In the genomic region with DNA sequence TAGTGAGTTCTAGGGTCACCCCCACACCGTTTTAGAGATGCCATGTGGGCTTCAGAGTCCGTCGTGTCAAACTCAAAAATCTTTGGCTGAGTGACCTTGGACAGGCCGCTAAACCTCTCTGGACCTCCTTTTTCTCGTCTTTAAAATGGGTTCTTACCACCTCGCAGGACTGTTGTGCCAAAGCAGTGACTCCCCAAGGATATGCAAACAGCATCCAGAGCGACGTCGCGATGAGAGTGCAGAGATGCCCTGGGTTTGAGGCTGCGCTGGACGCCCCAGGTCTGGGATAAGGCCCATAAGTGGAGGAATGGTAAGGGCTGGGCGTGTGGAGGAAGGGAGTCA, we compare ENCODE assay signal across 10 mouse cellular contexts. TPM values are rescaled to one million over a fixed set of nuclear protein-coding genes. Genes with fewer than 3 reads are reported as not detected.
A peak's percentile ranks its signal among the peaks of the same experiment; 100 is the strongest.
DNase-seq lines count a peak whose midpoint lies in the region; ATAC-seq lines count a peak whose summit lies in the region.
"Had no signal": no experiment of that assay in that cellular context is flagged by ENCODE, and none has a peak within 500 bp of the region (broad histone marks: within the 10 kb centered on the region; RNA-seq: fewer than 3 reads in every experiment).

No protein-coding gene starts in this region.

- no peaks in the 10 kb centered on the region for H3K9me3 ChIP-seq in heart, embryonic 14.5 days (ENCODE audit: control insufficient read depth, low read length)
- H3K9me3 ChIP-seq in embryonic facial prominence, embryonic 10.5 days = no peaks in the 10 kb centered on the region
- no peaks in the 10 kb centered on the region for H3K9me3 ChIP-seq in hindbrain, embryonic 13.5 days
- no peaks in the 10 kb centered on the region for H3K9me3 ChIP-seq in midbrain, embryonic 14.5 days (ENCODE audit: control insufficient read depth, low read length)

- H3K9ac ChIP-seq in heart, embryonic 14.5 days (ENCODE audit: low read length) = no peak overlapping the region
- peak overlapping the region; percentile 91 for H3K9ac ChIP-seq in hindbrain, embryonic 13.5 days
- peak overlapping the region; percentile 99 for H3K9ac ChIP-seq in midbrain, embryonic 14.5 days (replicated peaks; ENCODE audit: low read length)

- no peak for ATAC-seq in heart, embryonic 14.5 days (ENCODE audit: insufficient number of reproducible peaks, insufficient read depth, low FRiP score, low read depth)
- ATAC-seq in hindbrain, embryonic 13.5 days (ENCODE audit: low FRiP score) = no peak
- no peak for ATAC-seq in midbrain, embryonic 14.5 days (ENCODE audit: low FRiP score, low TSS enrichment)

- H3K36me3 ChIP-seq in heart, embryonic 14.5 days (ENCODE audit: control insufficient read depth, insufficient read depth, low read length) = no peaks in the 10 kb centered on the region
- peaks cover 18% of the 10 kb centered on the region for H3K36me3 ChIP-seq in embryonic facial prominence, embryonic 10.5 days (replicated peaks)
- peaks cover 19% of the 10 kb centered on the region for H3K36me3 ChIP-seq in hindbrain, embryonic 13.5 days
- H3K36me3 ChIP-seq in midbrain, embryonic 14.5 days (ENCODE audit: control insufficient read depth, insufficient read depth, low read length) = peaks cover 23% of the 10 kb centered on the region

- intact Hi-C loops in heart, postnatal 36 days (cut with DNase I) = no loop called here

- H3K27ac ChIP-seq in heart, embryonic 14.5 days (replicated peaks in 1 of 2; ENCODE audit: control insufficient read depth in 1 of 2, insufficient read depth in 1 of 2, low read depth in 2 of 2, low read length in 2 of 2) = no peak overlapping the region
- peak overlapping the region; percentile 91 for H3K27ac ChIP-seq in embryonic facial prominence, embryonic 10.5 days (replicated peaks)
- peak overlapping the region; percentile 100 for H3K27ac ChIP-seq in hindbrain, embryonic 13.5 days
- peak overlapping the region; percentile 99 for H3K27ac ChIP-seq in midbrain, embryonic 14.5 days (replicated peaks; ENCODE audit: low read depth, low read length)

- peak overlapping the region in 1 of 2 experiments; percentile 22; a peak in 1 of 4 replicates for H3K4me3 ChIP-seq in heart, embryonic 14.5 days (ENCODE audit: control insufficient read depth in 1 of 2, insufficient read depth in 1 of 2, low read depth in 1 of 2, low read length in 2 of 2)
- H3K4me3 ChIP-seq in embryonic facial prominence, embryonic 10.5 days = peak overlapping the region; percentile 69
- H3K4me3 ChIP-seq in hindbrain, embryonic 13.5 days = peak overlapping the region; percentile 70
- H3K4me3 ChIP-seq in midbrain, embryonic 14.5 days (replicated peaks; ENCODE audit: low read depth, low read length) = peak overlapping the region; percentile 89

- peak overlapping the region; percentile 52; the same call in 1 of the 2 replicates for H3K4me2 ChIP-seq in heart, embryonic 14.5 days (ENCODE audit: low read length)
- peak overlapping the region; percentile 95 for H3K4me2 ChIP-seq in hindbrain, embryonic 13.5 days
- H3K4me2 ChIP-seq in midbrain, embryonic 14.5 days (ENCODE audit: low read length) = peak overlapping the region; percentile 96

- DNase-seq in heart, postnatal 36 days = no peak
- no peak for DNase-seq in embryonic facial prominence, embryonic 10.5 days (ENCODE audit: low spot score)
- no peak for DNase-seq in midbrain, embryonic 14.5 days
- no peak for DNase-seq in adrenal gland, postnatal 4 days (ENCODE audit: low spot score in 2 of 2)
- no peak for DNase-seq in spleen, postnatal 14 days (ENCODE audit: low spot score in 2 of 2)
- DNase-seq in cerebellum, adult 18-20 months = no peak
- DNase-seq: left cerebral cortex, postnatal 4 days had no signal

- WGBS in heart, embryonic 14.5 days = 3% methylated on average over 13 of the region's 13 CpGs
- 2% methylated on average over 13 of the region's 13 CpGs for WGBS in embryonic facial prominence, embryonic 10.5 days
- WGBS in hindbrain, embryonic 13.5 days = 1% methylated on average over 13 of the region's 13 CpGs
- under 1% methylated on average over 13 of the region's 13 CpGs for WGBS in midbrain, embryonic 14.5 days

- peaks cover 2 to 13% of the 10 kb centered on the region in 2 experiments; a peak in 2 of 4 replicates for H3K4me1 ChIP-seq in heart, embryonic 14.5 days (ENCODE audit: control insufficient read depth in 2 of 2, insufficient read depth in 2 of 2, low read length in 2 of 2)
- H3K4me1 ChIP-seq in embryonic facial prominence, embryonic 10.5 days = peaks cover 50% of the 10 kb centered on the region
- H3K4me1 ChIP-seq in hindbrain, embryonic 13.5 days (replicated peaks) = peaks cover 49% of the 10 kb centered on the region
- peaks cover 37% of the 10 kb centered on the region for H3K4me1 ChIP-seq in midbrain, embryonic 14.5 days (ENCODE audit: control insufficient read depth, insufficient read depth, low read length)

- H3K27me3 ChIP-seq in heart, embryonic 14.5 days (ENCODE audit: control insufficient read depth, insufficient read depth, low read length) = peaks cover 90% of the 10 kb centered on the region
- H3K27me3 ChIP-seq in embryonic facial prominence, embryonic 10.5 days (replicated peaks; ENCODE audit: low read depth, poor library complexity, severe bottlenecking) = peaks cover 85% of the 10 kb centered on the region
- no peaks in the 10 kb centered on the region for H3K27me3 ChIP-seq in hindbrain, embryonic 13.5 days
- no peaks in the 10 kb centered on the region for H3K27me3 ChIP-seq in midbrain, embryonic 14.5 days (ENCODE audit: control insufficient read depth, insufficient read depth, low read length)

RNA-seq across cellular contexts. Expression of gene Cryba4, which starts 24.4 kb away (rescaled TPM):
- 1.3 and 2.2 TPM in 2 replicates for polyA plus RNA-seq in heart, embryonic 14.5 days (2014; fragmentation: Nextera tagmentation; extraction: Ambion mirVana)
- total RNA-seq in heart, postnatal 36 days (2021) = 1 to 10 TPM; 6.0 to 9.8 TPM
- polyA plus RNA-seq in embryonic facial prominence, embryonic 10.5 days (2016; fragmentation: Nextera tagmentation; extraction: Ambion mirVana) = 0.35 and 0.69 TPM in 2 replicates
- polyA plus RNA-seq in hindbrain, embryonic 13.5 days (2015; fragmentation: Nextera tagmentation; extraction: Ambion mirVana) = 1.9 and 3.3 TPM in 2 replicates
- polyA plus RNA-seq in midbrain, embryonic 14.5 days (2014; fragmentation: Nextera tagmentation; extraction: Ambion mirVana) = 0.93 and 1.2 TPM in 2 replicates
- total RNA-seq in adrenal gland, postnatal 4 days (2021) = 1 to 10 TPM; 3.8 to 4.2 TPM
- total RNA-seq: hematopoietic stem cell, adult 5-6 weeks had no signal

RNA-seq across cellular contexts. Expression of gene Crybb1, which starts 27.7 kb away (rescaled TPM):
- 0.86 and 1.0 TPM in 2 replicates for polyA plus RNA-seq in heart, embryonic 14.5 days (2014; fragmentation: Nextera tagmentation; extraction: Ambion mirVana)
- 1 to 10 TPM in 1 of 2 experiments, under 1 TPM in 1; 0.80 to 3.4 TPM for total RNA-seq in heart, postnatal 36 days (2021)
- 0.20 and 0.80 TPM in 2 replicates for polyA plus RNA-seq in embryonic facial prominence, embryonic 10.5 days (2016; fragmentation: Nextera tagmentation; extraction: Ambion mirVana)
- 5.2 and 5.5 TPM in 2 replicates for polyA plus RNA-seq in hindbrain, embryonic 13.5 days (2015; fragmentation: Nextera tagmentation; extraction: Ambion mirVana)
- polyA plus RNA-seq in midbrain, embryonic 14.5 days (2014; fragmentation: Nextera tagmentation; extraction: Ambion mirVana) = 1.9 and 3.8 TPM in 2 replicates
- total RNA-seq in adrenal gland, postnatal 4 days (2021) = 1 to 10 TPM; 2.0 to 3.0 TPM
- total RNA-seq: hematopoietic stem cell, adult 5-6 weeks had no signal

RNA-seq across cellular contexts. Expression of gene Tpst2, which starts 48.6 kb away (rescaled TPM):
- 39.0 and 45.9 TPM in 2 replicates for polyA plus RNA-seq in heart, embryonic 14.5 days (2014; fragmentation: Nextera tagmentation; extraction: Ambion mirVana)
- 10 to 100 TPM; 39.1 to 42.0 TPM for total RNA-seq in heart, postnatal 36 days (2021)
- 34.0 and 35.9 TPM in 2 replicates for polyA plus RNA-seq in embryonic facial prominence, embryonic 10.5 days (2016; fragmentation: Nextera tagmentation; extraction: Ambion mirVana)
- 26.9 and 30.0 TPM in 2 replicates for polyA plus RNA-seq in hindbrain, embryonic 13.5 days (2015; fragmentation: Nextera tagmentation; extraction: Ambion mirVana)
- polyA plus RNA-seq in midbrain, embryonic 14.5 days (2014; fragmentation: Nextera tagmentation; extraction: Ambion mirVana) = 24.7 and 26.4 TPM in 2 replicates
- total RNA-seq in adrenal gland, postnatal 4 days (2021) = 100 to 1,000 TPM; 135 to 140 TPM

Comparison
In these comparisons a context has a peak if more than half of its experiments do, and no peak if none do; other contexts are left out.
1. H3K27ac ChIP-seq: peak in embryonic facial prominence, embryonic 10.5 days (single experiment), hindbrain, embryonic 13.5 days (single experiment) and midbrain, embryonic 14.5 days (single experiment); none in heart, embryonic 14.5 days (0 of 2).
2. Peak in every context shown above with its lines, with median percentiles within 50 percentile points of each other: H3K4me2 ChIP-seq.